Mouse (Mus musculus) embryo, embryonic 11 days (tissue): ENCODE results near the gene Card11.

ENCODE experiments used
- DNase-seq: peaks from one replicate; pipeline ENCODE4 v3.0.0-alpha.2; 2015

Card11 gene

DNA sequence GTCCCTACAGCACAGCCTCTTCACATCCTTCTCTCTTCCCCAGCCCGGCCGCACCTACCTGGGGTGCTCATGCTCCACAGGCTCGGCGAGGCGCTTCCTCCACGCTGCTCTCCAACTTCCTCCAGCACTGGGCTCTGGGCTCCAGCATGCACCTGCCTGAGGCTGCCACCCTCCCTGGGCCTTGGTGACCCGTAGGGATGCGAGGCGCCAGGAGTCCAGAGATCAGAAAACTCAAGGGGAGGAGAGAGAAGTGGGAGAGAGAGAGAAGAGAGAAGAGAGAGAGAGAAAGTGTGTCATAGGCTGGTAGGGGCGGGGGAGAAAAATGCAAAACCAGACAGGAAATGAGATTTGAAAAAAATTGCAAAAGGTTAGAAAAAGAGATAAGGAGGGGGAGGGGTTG lies at the start of gene Card11:
Gene Card11, minus strand, starts transcription at position 234 of the 400 bp plus-strand sequence.
- DNase-seq, result no peak

DNA sequence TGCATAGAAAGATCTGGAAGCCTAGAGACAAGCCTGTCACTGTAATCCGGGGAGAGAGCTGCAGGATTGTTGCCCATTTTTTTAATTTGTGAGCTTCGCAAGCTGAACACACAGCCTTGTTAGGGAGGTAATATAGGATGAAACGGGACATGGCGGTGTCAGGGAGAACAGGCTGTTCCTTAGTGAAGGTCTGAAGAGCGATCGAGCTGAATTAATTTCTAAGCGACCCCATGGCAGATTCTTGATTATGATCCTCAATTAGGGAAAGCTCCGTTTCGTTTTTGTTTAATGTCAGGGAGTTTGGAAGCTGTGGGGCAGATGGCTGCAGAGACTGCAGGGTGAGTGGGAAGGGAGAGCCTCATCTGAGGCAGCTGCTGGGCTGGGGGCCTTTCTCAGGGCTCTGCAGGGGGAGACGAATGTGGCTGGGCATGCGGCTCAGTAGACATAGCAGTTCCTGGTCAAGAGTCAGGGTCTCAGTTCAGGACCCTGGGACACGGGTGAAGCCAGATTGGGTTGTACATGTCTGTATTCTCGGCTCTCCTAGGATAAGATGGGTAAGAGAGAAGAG lies 47.4 kb upstream of the Card11 start:
- DNase-seq, result no peak

GRCm38 (mm10) chr5:141044976-141045375 lies 44.6 kb upstream of the Card11 start:
- DNase-seq, result no peak

- DNase-seq, result no peak
These were observed 43.5 kb upstream of the Card11 start for GRCm38 (mm10) chr5:141043654-141044447.

- DNase-seq, result no peak
These were observed 42.0 kb upstream of the Card11 start for GRCm38 (mm10) chr5:141042406-141042805.

- peak; percentile 54 for DNase-seq
These were observed 40.5 kb upstream of the Card11 start for GRCm38 (mm10) chr5:141040846-141041245.

DNA sequence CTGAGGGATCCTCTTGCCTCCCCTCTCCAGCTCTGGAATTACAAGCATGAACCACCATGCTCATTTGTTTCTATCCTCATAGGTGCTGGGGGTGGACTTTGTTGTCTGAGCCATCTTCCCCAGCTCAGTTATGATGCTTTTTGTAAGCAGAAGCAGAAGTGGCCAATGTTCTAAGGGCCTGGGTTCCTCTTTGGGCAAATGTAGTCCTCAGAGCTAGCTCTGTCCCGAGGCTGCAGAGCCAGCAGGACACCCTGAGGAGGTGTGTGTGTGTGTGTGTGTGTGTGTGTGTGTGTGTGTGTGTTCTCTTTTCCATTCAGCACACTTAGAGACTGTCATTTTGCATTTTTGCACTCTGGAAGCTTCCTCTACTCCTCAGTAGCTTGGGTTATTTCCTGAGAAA lies 38.0 kb upstream of the Card11 start:
- no peak for DNase-seq

- DNase-seq, result no peak
These were observed 35.0 kb upstream of the Card11 start for GRCm38 (mm10) chr5:141035346-141035745.

DNA sequence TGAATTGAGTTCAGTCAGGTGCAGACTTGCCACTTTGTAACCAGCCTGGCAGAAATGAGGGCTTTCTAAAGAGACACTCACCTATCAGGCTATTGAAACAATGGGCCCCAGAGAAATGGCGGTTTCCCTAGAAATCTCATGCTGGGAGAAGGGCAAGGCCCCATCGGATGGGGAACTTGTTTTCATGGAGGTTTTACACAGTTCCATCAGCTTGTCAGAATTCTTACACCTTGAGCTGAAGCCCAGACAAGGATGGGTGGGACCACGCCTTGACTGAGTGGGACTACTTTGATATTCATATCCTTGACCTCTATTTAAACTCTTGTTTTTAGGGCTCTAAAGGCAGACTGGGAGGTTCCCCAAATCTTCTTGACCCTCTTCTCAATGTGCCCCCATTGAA lies 33.9 kb upstream of the Card11 start:
- DNase-seq, result no peak

GRCm38 (mm10) chr5:141033001-141033400 lies 32.6 kb upstream of the Card11 start:
- DNase-seq, result no peak

DNA sequence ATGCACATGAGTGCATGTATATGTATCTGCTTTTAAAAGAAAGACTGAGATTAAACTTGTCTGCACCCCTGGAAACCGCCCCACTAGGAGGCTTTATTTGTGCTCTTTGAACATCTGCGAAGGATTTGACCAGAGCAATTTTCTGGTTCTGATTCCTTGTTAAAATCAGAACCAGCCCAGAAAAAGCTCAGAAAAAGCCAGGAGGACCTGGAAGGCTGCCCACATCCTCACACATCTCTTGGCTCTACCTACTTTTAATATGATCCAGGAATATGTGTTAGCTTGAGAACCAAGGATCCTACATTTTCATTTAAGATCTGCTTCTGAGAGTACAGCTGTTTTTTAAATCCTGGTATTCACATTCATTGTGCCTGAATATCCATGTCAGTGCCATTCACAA lies 29.0 kb upstream of the Card11 start:
- no peak for DNase-seq

GRCm38 (mm10) chr5:141025635-141026034 lies 25.3 kb upstream of the Card11 start:
- no peak for DNase-seq

DNA sequence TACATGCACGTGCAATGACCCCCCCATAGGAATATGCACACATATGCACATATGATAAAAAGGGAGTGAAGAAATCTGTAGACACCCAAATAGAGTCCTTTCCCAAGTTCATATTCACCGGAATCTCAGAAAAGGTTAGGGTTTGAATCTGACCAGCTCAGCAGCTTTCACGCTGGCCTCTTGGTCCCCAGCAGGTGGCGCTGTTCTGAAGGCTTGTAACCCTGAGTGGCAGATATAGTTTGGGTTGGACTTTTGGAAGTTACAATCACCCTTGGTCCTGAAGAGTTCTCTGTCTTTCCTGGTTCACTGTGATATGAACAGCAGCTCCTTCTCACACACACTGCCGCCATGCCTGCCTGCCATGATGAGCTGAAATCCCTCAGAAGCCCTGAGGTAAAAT lies 24.1 kb upstream of the Card11 start:
- DNase-seq, result peak; percentile 49

DNA sequence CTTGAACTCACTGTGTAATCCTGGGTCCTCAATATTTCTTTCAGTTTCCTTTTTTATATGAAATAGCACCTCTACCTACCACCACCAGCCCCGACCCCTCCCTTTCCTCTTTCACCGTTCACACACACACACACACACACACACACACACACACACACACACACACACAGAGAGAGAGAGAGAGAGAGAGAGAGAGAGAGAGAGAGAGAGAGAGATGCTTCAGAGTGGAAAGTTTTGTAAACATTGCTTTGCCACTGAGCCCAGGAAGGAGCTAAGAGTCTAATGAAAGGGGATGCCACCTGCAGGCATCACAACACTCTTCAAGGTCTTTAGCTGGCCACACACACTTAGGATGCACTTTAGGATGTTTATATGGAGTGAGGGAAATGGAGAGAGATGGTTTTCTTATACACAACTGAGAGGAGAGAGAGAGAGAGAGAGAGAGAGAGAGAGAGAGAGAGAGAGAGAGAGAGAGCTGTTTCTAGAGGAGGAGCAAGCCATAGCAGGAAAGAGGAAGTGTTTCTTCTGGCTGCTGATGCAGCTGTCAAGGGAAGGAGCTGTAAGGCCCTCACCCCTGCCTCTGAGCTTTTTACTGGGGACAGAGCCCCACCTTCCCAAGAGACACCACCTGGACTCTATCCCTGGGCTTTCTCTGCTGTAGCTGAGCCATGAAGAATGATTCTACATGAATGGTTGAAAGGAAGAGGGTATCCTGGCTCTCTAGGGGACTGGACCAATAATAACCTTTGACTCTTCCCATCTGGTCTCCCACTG lies 17.7 kb upstream of the Card11 start:
- DNase-seq, result no peak

DNA sequence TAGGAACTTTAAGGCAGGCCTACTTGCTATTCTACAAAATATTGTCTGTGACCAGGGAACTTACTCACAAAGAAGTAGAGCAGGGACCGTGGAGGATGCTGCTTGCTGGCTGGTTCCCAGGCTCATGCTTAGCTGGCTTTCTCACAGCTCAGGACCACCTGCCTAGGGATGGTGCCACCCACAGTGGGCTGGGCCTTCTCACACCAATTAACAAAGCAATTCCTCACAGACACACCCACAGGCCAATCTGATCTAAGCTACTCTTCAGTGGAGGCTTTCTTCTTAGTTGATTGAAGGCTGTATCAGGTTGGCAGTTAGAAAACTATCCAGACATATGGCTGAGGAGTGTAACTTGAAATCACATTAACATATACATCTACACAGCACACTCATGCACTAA lies 15.7 kb upstream of the Card11 start:
- no peak for DNase-seq

DNA sequence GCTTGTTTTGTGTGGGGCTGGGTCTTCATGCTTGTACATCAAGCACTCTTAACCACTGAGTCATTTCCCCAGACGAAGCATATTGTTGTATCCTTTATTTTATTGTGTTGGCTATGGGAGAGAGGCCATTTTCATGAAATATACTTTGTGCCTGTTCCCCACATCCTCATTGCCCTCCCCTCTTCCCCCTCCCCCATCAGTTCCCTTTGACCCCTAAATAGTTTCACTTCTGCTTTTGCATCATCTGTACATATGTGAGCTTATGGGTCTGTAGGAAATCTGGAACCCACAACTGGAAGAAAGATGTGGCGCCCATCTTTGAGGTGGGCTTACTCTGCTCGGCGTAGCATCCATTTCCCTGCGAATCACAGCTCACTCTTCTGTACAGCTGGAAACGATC lies 13.8 kb upstream of the Card11 start:
- DNase-seq, result no peak

DNA sequence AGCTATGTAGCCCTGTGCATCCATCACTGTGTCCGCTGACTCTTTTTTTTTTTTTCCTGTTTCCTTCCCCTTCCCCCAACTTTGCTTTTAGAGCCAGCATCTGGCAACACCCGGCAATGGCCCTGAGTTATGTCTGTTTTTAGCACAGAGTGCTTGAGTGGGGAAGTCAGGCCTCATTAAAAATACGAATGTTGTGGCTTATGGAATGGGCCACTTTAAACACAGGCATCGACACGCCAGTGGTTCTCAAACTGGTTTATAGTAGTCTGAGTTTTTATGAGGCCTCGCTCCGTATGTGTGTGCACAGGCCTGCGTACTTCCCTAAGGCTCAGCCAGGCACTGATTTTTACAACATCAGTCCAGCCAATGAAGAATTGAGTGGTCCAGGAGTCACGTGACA lies 13.1 kb upstream of the Card11 start:
- DNase-seq, result peak; percentile 23

GRCm38 (mm10) chr5:141005491-141005890 lies 5.1 kb upstream of the Card11 start:
- DNase-seq, result no peak

- DNase-seq, result no peak
These were observed 3.8 kb upstream of the Card11 start for GRCm38 (mm10) chr5:141004078-141004763.

- DNase-seq, result no peak
These were observed 1.2 kb downstream of the Card11 start for GRCm38 (mm10) chr5:140999178-140999672.

GRCm38 (mm10) chr5:140997767-140998166 lies 2.6 kb downstream of the Card11 start:
- DNase-seq, result no peak

DNA sequence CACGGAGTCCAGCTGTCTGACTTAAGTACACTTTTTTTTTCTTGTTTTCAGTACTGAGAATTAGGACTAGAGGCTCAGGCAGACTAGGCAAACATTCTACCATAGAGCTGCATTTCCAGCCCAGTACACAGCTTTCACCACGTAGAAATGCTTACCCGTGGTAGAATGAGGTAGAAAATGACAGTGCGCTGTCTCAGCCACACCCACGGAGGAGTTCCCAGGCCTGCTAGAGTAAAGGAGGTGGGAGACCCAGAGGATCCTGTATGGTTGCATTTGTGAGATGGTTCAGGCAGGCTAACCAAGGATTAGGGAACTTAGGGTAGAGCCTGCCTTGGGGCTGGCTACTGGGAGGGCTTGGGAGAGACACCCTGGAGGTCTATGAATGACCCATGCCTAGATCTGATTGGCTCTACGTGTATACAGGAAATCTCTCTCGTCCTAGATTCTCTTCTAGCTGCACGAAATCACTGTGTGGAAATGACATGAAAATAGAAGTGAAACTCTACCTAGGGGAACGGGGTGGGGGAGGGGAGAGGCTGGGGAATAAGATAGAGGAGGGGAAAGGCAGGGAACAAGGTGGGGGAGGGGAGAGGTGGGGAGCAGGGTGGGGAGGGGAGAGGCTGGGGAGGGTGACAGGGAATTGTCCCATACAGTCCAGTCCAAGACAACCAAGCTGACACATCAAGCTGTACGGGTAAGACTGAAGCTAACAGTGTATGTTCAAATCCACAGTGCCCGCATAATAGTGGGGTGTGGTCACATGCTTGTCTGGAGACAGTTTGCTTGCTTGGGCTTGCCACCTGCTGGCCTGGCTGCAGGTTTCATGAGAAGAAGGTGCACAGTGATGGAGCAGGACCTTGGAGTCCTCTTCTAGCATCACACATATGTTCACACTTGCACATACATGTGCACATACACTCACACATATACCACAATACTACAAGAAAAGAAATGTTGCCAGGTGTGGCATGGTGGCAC lies 8.0 kb downstream of the Card11 start:
- no peak for DNase-seq
